Mouse (Mus musculus) forebrain, embryonic 14.5 days (tissue): ENCODE measurements at regions not wholly inside any gene's neighbourhood (a gene's known extent, or its start where the extent isn't known, plus 50 kb on each side); places are given as distances from the start of the nearest gene placed in this dataset.

Experiments
- ATAC-seq: fragments of 200-750 bp; cut with Nextera tagmentation; 2 replicates; pipeline ENCODE4 v1.8.0; 2017; ENCODE audit warnings: mild to moderate bottlenecking, moderate library complexity
- DNase-seq: peaks from one replicate; pipeline ENCODE4 v3.0.0-alpha.2; 2015; ENCODE audit warnings: low spot score
- H3K27ac ChIP-seq: fragments of 300-500 bp; sonication (generic); 2 replicates; pipeline ENCODE4 v1.5.1; 2014; ENCODE audit warnings: low read depth, mild to moderate bottlenecking, control low read depth, low read length, moderate library complexity
- H3K27me3 ChIP-seq: fragments of 300-500 bp; sonication (generic); replicated peaks from 2 replicates; pipeline ENCODE4 v1.6.1; 2014; ENCODE audit warnings: low read length, control low read depth, mixed read lengths; ENCODE audit not compliant: control insufficient read depth, insufficient read depth
- H3K36me3 ChIP-seq: fragments of 300-500 bp; sonication (generic); 2 replicates; pipeline ENCODE4 v1.6.1; 2014; ENCODE audit warnings: low read length, control low read depth; ENCODE audit not compliant: control insufficient read depth, insufficient read depth
- H3K4me1 ChIP-seq: fragments of 300-500 bp; sonication (generic); 2 replicates; pipeline ENCODE4 v1.6.1; 2014; ENCODE audit warnings: antibody characterized with exemption, low read length, control low read depth; ENCODE audit not compliant: control insufficient read depth, insufficient read depth
- H3K4me2 ChIP-seq: fragments of 300-500 bp; sonication (generic); 2 replicates; pipeline ENCODE4 v1.6.1; 2014; ENCODE audit warnings: mild to moderate bottlenecking, control low read depth, low read length
- H3K4me3 ChIP-seq: fragments of 300-500 bp; sonication (generic); 2 replicates; pipeline ENCODE4 v1.5.1; 2014; ENCODE audit warnings: low read depth, low read length, control low read depth
- H3K9ac ChIP-seq: fragments of 300-500 bp; sonication (generic); 2 replicates; pipeline ENCODE4 v1.6.1; 2014; ENCODE audit warnings: mild to moderate bottlenecking, low read length, control low read depth, moderate library complexity
- H3K9me3 ChIP-seq: fragments of 300-500 bp; sonication (generic); replicated peaks from 2 replicates; pipeline ENCODE4 v1.6.1; 2016; ENCODE audit warnings: low read length, control low read depth, mixed read lengths; ENCODE audit not compliant: control insufficient read depth
- WGBS: fragments of 180-500 bp; shearing (Covaris S2); extraction: QIAGEN DNeasy Blood & Tissue Kit; methylation state at CpG from one replicate; pipeline ENCODE4 v1.1.7; 2014; 5-methylcytosine and 5-hydroxymethylcytosine counted together

DNA sequence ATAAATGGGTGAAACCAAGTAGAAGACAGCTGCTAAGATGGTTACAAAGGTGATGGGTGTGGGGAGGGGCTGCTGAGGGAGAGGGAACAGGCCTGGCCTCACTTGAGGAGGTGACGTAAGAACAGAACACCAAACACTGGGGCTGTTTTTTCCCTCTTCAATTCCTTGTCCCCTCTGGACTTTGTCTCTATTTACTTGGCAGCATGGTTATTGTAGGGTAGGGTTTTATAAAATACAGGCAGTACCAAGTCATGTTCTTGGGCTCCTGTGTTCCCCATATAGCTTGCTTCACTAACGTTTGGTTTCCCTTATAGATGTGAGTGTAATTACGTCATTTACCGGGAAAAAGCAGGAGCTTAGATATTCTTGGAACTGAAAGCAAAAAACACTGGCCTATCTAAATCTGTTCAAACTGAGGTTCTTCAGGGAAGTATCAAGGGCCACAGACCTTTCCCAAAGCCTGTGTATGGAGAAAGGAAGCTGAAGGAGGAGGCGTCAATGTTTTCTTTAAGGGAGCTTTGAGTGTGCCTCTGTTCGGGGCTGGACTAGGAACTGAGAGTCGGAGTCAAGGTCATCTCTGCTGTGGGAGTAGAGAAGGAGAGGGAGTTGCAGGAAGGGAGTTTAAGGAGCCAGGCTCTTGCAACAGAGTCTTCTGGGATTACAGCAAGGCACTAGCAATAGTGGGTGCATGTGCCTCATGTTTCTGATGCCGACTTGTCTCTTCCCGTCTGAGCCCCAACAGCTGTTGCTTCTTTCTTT is 85.1 kb upstream of the Atp1b1 start:
- no peak overlapping the region for H3K9ac ChIP-seq
- no peak overlapping the region for H3K4me2 ChIP-seq
- DNase-seq (no peak), ATAC-seq (no peak)
- H3K4me3 ChIP-seq, result no peak overlapping the region
- WGBS, result 86% methylated on average over 9 of the region's 9 CpGs
- no peaks in the 10 kb centered on the region for H3K4me1 ChIP-seq
- no peaks in the 10 kb centered on the region for H3K27me3 ChIP-seq
- H3K36me3 ChIP-seq, result no peaks in the 10 kb centered on the region
- H3K27ac ChIP-seq, result no peak overlapping the region
- no peaks in the 10 kb centered on the region for H3K9me3 ChIP-seq

DNA sequence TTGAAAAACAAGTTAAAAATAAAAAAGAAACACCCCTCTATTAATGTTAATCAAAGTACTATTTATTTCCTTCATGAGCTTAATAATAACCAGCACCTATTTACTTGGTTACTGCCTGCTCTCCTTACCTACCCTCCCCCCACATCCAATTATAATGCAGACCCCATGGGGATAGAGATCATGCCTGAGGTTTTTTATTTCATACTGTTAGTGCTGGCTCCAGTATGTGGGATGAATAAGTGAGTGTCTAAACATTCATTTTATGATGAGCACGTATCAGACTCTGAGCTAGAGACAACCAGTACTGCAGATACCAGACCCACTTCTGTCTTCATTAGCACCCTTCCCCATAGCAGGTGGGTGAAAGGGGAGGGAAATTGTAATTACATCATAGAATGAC is 83.6 kb upstream of the Atp1b1 start:
- H3K4me3 ChIP-seq, result no peak overlapping the region
- H3K4me1 ChIP-seq, result no peaks in the 10 kb centered on the region
- no peaks in the 10 kb centered on the region for H3K9me3 ChIP-seq
- H3K27me3 ChIP-seq, result no peaks in the 10 kb centered on the region
- no peak for ATAC-seq
- no peak overlapping the region for H3K4me2 ChIP-seq
- H3K9ac ChIP-seq, result no peak overlapping the region
- H3K36me3 ChIP-seq, result no peaks in the 10 kb centered on the region
- H3K27ac ChIP-seq, result no peak overlapping the region
- 79% methylated on average over 1 of the region's 1 CpGs for WGBS
- no peak for DNase-seq

DNA sequence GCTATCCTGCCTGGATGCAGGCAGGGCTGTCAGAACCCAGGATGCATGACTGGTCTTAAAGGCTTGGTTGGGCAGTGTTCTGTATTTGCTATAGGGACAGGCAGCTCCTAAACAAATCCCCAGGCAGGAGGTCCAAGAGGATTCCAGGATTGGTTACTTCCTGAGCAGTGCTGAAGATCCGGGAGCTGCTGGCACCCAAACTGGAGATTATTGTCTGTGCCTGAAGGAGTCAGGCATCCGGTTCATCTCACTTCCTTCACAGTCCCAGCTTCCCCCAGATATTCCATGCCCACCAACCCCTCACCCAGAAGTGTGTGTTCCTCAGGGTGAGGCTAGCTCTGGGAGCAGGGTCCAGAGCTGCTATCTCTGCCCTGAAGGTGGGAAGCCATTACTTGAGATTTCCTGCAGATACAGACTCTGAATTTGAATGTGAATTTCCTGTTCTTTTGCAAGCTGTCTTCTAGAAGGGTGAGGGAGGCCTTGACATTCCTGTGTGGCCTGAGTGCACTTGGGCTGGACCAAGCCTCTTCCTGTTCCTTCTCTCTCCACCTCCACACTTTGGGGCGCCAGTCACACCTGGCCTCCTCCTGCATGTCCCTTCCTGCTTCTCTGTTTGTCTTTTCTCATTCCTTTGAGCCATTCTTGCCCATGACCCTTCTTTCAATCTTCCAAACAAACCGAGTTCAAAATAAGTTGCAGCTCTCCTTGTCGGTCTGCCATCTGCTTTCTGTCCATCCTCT is 80.3 kb upstream of the Atp1b1 start:
- no peak for ATAC-seq

DNA sequence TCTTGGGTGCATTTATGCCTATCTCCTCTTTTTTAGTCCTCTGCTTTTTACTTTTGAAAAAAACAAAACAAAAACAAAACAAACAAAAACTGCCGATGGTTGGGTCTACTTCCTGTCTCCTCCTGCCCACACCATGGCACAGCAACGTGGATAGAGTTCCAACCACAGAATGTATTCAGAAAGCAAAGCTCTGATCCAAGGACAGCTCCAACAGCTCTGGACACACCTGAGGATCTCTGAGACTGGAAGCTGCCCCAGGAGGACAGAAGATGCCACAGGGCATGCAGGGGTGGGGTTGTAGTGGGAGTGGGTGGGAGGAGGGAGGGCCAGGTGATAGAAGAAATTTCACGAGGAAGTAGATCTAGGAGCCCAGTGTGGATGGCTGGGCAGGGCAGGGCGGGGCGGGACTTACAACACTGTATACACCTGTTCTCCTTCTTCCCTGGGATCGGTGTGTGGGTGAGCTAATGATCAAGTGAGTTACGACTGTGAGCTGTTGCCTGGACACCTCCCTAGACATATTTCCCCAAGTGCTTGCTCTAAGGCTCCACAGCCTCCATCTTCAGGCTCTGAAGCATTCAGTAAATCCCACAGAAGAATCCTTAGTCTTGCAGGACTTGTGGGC is 79.3 kb upstream of the Atp1b1 start:
- Histone ChIP-seq H3K4me1 (no peaks in the 10 kb centered on the region), H3K9me3 (no peaks in the 10 kb centered on the region), H3K4me3 (no peak overlapping the region), H3K9ac (no peak overlapping the region), H3K27ac (no peak overlapping the region), H3K36me3 (no peaks in the 10 kb centered on the region), H3K4me2 (no peak overlapping the region), H3K27me3 (no peaks in the 10 kb centered on the region)
- DNase-seq (no peak), ATAC-seq (no peak)
- 82% methylated on average over 7 of the region's 7 CpGs for WGBS

More for the DNA sequence above, 80.3 kb upstream of the Atp1b1 start:
- Histone ChIP-seq H3K9ac (no peak overlapping the region), H3K36me3 (no peaks in the 10 kb centered on the region), H3K4me1 (no peaks in the 10 kb centered on the region), H3K9me3 (no peaks in the 10 kb centered on the region), H3K27me3 (no peaks in the 10 kb centered on the region), H3K4me2 (no peak overlapping the region), H3K27ac (no peak overlapping the region), H3K4me3 (no peak overlapping the region)
- no peak for DNase-seq
- WGBS, result 84% methylated on average over 5 of the region's 5 CpGs

DNA sequence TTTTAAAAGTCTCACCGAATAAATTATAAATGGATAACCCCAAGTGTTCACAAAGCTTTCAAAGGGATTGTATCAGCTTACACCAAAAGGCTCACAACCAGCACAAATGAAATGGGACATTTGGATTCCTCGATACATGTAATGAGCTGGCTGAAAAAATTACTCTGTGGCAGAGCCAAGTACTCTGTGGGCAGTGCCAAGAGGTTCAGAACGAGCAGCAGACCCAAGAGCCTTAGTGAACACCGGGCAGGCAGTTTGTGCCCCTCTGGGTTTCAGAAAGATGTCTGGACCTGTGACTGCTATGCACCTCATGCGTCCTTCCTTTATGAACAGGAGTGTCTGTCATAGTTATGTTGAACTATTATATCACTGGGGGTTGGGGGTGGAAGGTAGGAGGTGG is 74.0 kb upstream of the Atp1b1 start:
- Histone ChIP-seq H3K9ac (no peak overlapping the region), H3K4me1 (no peaks in the 10 kb centered on the region), H3K4me2 (no peak overlapping the region), H3K36me3 (no peaks in the 10 kb centered on the region), H3K27me3 (no peaks in the 10 kb centered on the region), H3K4me3 (no peak overlapping the region), H3K27ac (no peak overlapping the region), H3K9me3 (no peaks in the 10 kb centered on the region)
- ATAC-seq (no peak), DNase-seq (peak; percentile 7)
- WGBS, result 67% methylated on average over 5 of the region's 5 CpGs

DNA sequence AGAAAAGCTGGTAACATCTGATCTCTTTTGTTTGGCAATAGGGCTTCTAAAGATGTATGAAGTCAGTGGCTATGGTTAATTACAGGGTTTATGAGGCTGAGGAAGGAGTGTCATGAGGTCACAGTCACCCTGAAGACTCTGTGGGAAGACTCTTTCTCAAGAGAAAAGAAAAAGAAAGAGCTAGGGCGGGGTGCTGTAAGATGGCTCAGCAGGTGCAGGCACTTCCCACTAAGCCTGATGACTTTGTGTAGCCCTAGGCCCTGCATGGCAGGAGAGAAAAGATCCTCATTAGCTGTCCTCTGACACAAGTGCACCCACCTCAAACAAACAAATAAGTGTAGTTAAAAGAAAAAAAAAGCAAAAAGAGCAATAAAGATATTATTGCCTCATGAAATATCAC is 73.6 kb upstream of the Atp1b1 start:
- 35% methylated on average over 1 of the region's 1 CpGs for WGBS
- Histone ChIP-seq H3K4me2 (no peak overlapping the region), H3K9ac (no peak overlapping the region), H3K36me3 (no peaks in the 10 kb centered on the region), H3K4me1 (no peaks in the 10 kb centered on the region), H3K4me3 (no peak overlapping the region), H3K9me3 (no peaks in the 10 kb centered on the region), H3K27ac (no peak overlapping the region), H3K27me3 (no peaks in the 10 kb centered on the region)
- DNase-seq (no peak), ATAC-seq (no peak)

DNA sequence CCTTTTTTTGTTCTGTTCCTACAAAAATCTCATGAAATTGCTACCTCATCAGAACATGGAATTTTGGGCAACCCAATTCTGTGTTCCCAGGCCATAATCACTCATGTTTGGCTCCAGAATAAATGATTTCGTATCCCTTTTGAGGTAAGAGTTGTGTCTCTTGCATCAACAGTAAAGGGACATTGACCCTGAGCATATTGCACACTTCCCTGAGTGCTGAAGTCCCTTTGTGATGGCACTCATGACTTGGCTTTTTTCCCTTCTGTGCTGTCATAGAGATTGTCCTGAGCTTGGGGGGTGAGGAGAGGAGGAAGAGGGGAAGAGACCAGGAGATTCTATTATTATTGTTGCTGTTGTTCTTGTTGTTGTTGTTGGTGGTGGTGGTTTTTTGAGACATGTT is 68.6 kb upstream of the Atp1b1 start:
- no peak overlapping the region for H3K9ac ChIP-seq
- no peak overlapping the region for H3K27ac ChIP-seq
- ATAC-seq (no peak), DNase-seq (no peak)
- H3K4me1 ChIP-seq, result no peaks in the 10 kb centered on the region
- H3K36me3 ChIP-seq, result no peaks in the 10 kb centered on the region
- H3K4me3 ChIP-seq, result no peak overlapping the region
- H3K9me3 ChIP-seq, result no peaks in the 10 kb centered on the region
- H3K4me2 ChIP-seq, result no peak overlapping the region
- H3K27me3 ChIP-seq, result no peaks in the 10 kb centered on the region
- WGBS, result 94% methylated on average over 1 of the region's 1 CpGs

DNA sequence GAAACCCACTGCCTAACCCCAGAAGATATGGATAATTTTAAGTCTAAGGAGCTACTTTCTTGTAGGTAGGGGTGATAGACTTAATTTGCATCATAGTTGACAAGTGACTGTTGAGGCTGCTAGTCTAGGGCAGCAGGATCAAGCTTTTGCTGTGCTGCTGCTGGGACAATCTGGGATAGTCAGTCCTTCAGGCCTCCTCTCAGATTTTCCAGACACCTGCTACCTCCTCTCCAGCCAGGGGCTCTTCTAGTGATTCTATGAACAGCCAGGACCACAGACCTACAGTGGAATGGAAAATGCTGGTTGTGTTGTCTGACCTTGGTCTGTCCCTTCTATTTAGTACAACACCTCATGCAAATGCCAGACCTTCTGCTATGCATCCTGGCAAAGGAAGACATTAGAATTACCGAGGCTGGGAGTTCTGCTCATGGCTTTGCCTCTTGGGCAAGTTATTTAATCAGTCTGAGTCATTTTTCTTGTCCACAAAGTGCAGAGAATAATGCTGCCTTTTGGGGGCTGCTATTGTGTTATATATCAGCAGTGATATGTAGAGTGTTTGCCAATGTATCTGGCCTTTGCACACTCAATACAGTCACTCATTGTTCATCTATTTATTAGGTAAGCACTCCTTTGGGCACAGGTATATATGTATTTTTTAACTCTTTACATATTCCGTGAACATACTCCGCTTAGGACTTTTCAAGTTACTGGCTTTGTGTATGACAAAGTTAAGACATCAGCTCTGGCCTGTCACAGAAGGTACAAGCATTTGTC is 64.4 kb upstream of the Atp1b1 start:
- no peak overlapping the region for H3K4me3 ChIP-seq
- H3K27ac ChIP-seq, result no peak overlapping the region
- no peak for ATAC-seq
- no peak for DNase-seq
- 90% methylated on average over 3 of the region's 3 CpGs for WGBS
- no peaks in the 10 kb centered on the region for H3K4me1 ChIP-seq
- H3K9me3 ChIP-seq, result no peaks in the 10 kb centered on the region
- H3K4me2 ChIP-seq, result no peak overlapping the region
- no peaks in the 10 kb centered on the region for H3K36me3 ChIP-seq
- no peaks in the 10 kb centered on the region for H3K27me3 ChIP-seq
- H3K9ac ChIP-seq, result no peak overlapping the region
